Mouse (Mus musculus): ENCODE measurements around the gene Pitpnc1. TPM values are rescaled to one million over a fixed set of nuclear protein-coding genes. Genes with fewer than 3 reads are reported as not detected.
"Not testable (repeated sequence)": the region's sequence is repeated elsewhere in the genome, so short reads cannot be mapped to it uniquely, and the experiment has no call there.

Pitpnc1 gene
- polyA plus RNA-seq (2012; rRNA removed), result 2.4 and 3.3 TPM in 2 replicates

GRCm38 (mm10) chr11:107470521-107471041, at the start of gene Pitpnc1:
Pitpnc1 (minus strand) TSS chr11:107470699.
- DNase-seq (ENCODE audit: low read depth, low spot score), result no peak
- under 1% methylated on average over 37 of the region's 37 CpGs for WGBS

GRCm38 (mm10) chr11:107518645-107519429, 48.3 kb upstream of the Pitpnc1 start:
- WGBS, result 55% methylated on average over 5 of the region's 5 CpGs

GRCm38 (mm10) chr11:107516387-107516786, 45.9 kb upstream of the Pitpnc1 start:
- 84% methylated on average over 2 of the region's 2 CpGs for WGBS
- DNase-seq (ENCODE audit: low read depth, low spot score), result no peak

More at GRCm38 (mm10) chr11:107518645-107519429, 48.3 kb upstream of the Pitpnc1 start:
- DNase-seq (ENCODE audit: low read depth, low spot score), result no peak

GRCm38 (mm10) chr11:107513047-107513446, 42.5 kb upstream of the Pitpnc1 start:
- 66% methylated on average over 10 of the region's 10 CpGs for WGBS

DNA sequence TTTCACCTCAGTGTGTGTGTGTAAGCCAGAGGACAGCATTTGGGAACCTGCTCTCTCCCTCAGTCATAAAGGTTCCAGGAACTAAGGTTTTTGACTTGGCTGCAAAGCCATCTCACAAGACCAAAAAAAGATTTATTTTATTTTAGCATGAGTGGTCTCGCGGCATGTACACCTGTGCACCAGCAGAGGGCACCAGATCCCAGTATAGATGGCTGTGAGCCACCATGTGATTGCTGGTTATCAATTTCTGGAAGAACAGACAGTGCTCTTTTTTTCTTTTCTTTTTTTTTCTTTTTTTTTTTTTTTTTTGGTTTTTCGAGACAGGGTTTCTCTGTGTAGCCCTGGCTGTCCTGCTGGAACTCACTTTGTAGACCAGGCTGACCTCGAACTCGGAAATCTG, 41.5 kb upstream of the Pitpnc1 start:
- WGBS, result 38% methylated on average over 5 of the region's 5 CpGs
- peak; percentile 24 for DNase-seq (ENCODE audit: low read depth, low spot score)

More at GRCm38 (mm10) chr11:107513047-107513446, 42.5 kb upstream of the Pitpnc1 start:
- no peak for DNase-seq (ENCODE audit: low read depth, low spot score)

GRCm38 (mm10) chr11:107510362-107511269, 40.1 kb upstream of the Pitpnc1 start:
- WGBS, result 10% methylated on average over 18 of the region's 18 CpGs
- DNase-seq (ENCODE audit: low read depth, low spot score), result no peak

GRCm38 (mm10) chr11:107509631-107510338, 39.3 kb upstream of the Pitpnc1 start:
- WGBS, result 31% methylated on average over 11 of the region's 11 CpGs
- no peak for DNase-seq (ENCODE audit: low read depth, low spot score)

- no peak for DNase-seq (ENCODE audit: low read depth, low spot score)
- 56% methylated on average over 1 of the region's 1 CpGs for WGBS
Measured at GRCm38 (mm10) chr11:107506260-107506659, 35.8 kb upstream of the Pitpnc1 start.

GRCm38 (mm10) chr11:107504364-107504763, 33.9 kb upstream of the Pitpnc1 start:
- 90% methylated on average over 3 of the region's 4 CpGs for WGBS
- not testable (repeated sequence) for DNase-seq (ENCODE audit: low read depth, low spot score)

DNA sequence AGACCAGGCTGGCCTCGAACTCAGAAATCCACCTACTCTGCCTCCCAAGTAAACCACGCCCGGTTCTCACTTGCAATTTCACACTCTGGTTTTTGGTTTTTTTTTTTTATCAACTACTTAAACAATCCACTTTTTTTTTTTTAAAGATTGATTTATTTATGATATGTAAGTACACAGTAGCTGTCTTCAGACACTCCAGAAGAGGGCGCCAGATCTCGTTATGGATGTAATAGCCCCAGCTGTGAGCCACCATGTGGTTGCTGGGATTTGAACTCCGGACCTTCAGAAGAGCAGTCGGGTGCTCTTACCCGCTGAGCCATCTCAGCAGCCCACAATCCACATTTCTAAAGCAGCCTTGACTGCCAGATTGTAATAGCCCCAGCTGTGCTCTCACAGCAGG, 32.3 kb upstream of the Pitpnc1 start:
- 85% methylated on average over 8 of the region's 8 CpGs for WGBS
- no peak for DNase-seq (ENCODE audit: low read depth, low spot score)

- WGBS, result 81% methylated on average over 3 of the region's 3 CpGs
- no peak for DNase-seq (ENCODE audit: low read depth, low spot score)
Measured at GRCm38 (mm10) chr11:107484341-107484740, 13.8 kb upstream of the Pitpnc1 start.

DNA sequence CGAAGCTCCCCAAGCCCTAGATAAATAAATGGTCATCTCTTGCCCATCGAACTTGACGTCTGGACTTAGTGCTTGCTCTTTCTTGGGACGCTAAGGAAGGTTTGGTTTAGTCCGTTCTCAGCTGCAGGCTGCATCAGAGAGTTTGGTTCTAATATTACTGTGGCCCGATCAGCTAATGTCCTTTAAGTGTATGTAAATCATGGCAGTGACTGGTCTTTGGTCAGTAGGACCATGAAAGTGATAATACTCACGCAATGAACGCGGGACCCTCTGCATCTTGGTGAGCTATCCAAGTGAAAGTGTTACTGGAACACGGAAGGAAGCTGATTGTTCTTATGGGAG, 9.3 kb upstream of the Pitpnc1 start:
- WGBS, result under 1% methylated on average over 10 of the region's 10 CpGs

GRCm38 (mm10) chr11:107479053-107479861, 8.8 kb upstream of the Pitpnc1 start, which contains the start of gene Psmd12:
Psmd12 (plus strand) TSS chr11:107479484.
- peak; percentile 90 for DNase-seq (ENCODE audit: low read depth, low spot score)
- under 1% methylated on average over 51 of the region's 51 CpGs for WGBS

More for the DNA sequence above, 9.3 kb upstream of the Pitpnc1 start:
- no peak for DNase-seq (ENCODE audit: low read depth, low spot score)

DNA sequence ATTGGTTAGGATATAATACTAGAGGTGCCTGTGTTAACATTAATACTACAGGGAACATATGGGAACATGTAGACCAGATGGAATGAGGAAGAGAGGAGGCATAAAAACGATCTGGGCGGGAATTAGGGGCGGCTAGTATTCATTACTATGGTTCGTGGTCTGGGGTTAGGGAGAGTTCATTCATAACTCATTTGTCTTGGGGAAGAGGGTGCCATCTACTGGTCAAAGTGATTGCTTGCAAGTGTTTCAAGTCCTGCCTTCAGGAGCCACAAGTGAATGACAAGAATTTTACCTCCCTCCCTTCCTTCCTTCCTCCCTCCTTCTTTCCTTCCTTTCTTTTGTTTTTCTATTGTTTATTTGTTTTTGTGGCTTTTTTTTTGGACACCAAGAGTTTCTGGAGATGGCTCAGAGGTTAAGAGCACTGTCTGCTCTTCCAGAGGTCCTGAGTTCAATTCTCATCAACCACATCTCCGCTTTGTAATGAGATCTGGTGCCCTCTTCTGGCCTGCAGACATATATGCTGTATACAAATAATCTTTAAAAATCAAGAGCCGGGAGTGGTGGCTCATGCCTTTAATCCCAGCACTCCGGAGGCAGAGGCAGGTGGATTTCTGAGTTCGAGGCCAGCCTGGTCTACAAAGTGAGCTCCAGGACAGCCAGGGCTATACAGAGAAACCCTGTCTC, 2.8 kb upstream of the Pitpnc1 start:
- 21% methylated on average over 8 of the region's 8 CpGs for WGBS
- no peak for DNase-seq (ENCODE audit: low read depth, low spot score)

DNA sequence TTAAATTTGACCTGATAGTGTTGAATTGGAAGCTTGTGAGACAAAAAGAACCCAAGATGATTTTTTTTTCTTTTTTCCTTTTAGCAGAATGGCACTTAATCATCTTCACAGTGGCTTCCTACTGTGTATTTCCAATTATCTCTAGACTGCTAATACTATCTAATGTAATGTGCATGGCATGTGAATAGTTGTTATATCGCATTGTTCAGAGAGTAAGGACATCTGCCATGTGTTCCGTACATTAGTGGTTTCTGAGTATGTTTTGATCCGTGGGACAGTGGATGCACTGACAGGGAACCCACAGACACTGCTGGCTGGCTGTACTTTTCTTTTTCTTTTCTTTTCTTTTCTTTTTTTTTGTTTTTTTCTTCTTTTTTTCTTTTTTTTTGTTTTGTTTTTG, 1.8 kb upstream of the Pitpnc1 start:
- 92% methylated on average over 3 of the region's 3 CpGs for WGBS
- DNase-seq (ENCODE audit: low read depth, low spot score), result no peak

- WGBS, result 10% methylated on average over 11 of the region's 11 CpGs
- DNase-seq (ENCODE audit: low read depth, low spot score), result no peak
Measured at GRCm38 (mm10) chr11:107471071-107471720, 697 bp upstream of the Pitpnc1 start.

- under 1% methylated on average over 59 of the region's 59 CpGs for WGBS
- DNase-seq (ENCODE audit: low read depth, low spot score), result no peak
Measured at GRCm38 (mm10) chr11:107469523-107470371, 752 bp downstream of the Pitpnc1 start.

All from large intestine, adult 2 months (tissue).